Mouse (Mus musculus) splenic B cell, adult 2 months (primary cell): ENCODE measurements at regions not wholly inside any gene's neighbourhood (a gene's known extent, or its start where the extent isn't known, plus 50 kb on each side); places are given as distances from the start of the nearest gene placed in this dataset.

ENCODE experiments used
- DNase-seq: peaks from one replicate; pipeline ENCODE4 v3.0.0-alpha.2; 2011; ENCODE audit warnings: low read depth, low spot score
- H3K27me3 ChIP-seq: 2 replicates; pipeline ENCODE4 v1.6.1; 2012; ENCODE audit warnings: mild to moderate bottlenecking, low read length, moderate library complexity, mixed read lengths; ENCODE audit not compliant: control insufficient read depth, poor library complexity, insufficient read depth, severe bottlenecking
- H3K36me3 ChIP-seq: 2 replicates; pipeline ENCODE4 v1.6.1; 2012; ENCODE audit warnings: mild to moderate bottlenecking, low read length, moderate library complexity, mixed read lengths; ENCODE audit not compliant: control insufficient read depth, poor library complexity, insufficient read depth, severe bottlenecking

DNA sequence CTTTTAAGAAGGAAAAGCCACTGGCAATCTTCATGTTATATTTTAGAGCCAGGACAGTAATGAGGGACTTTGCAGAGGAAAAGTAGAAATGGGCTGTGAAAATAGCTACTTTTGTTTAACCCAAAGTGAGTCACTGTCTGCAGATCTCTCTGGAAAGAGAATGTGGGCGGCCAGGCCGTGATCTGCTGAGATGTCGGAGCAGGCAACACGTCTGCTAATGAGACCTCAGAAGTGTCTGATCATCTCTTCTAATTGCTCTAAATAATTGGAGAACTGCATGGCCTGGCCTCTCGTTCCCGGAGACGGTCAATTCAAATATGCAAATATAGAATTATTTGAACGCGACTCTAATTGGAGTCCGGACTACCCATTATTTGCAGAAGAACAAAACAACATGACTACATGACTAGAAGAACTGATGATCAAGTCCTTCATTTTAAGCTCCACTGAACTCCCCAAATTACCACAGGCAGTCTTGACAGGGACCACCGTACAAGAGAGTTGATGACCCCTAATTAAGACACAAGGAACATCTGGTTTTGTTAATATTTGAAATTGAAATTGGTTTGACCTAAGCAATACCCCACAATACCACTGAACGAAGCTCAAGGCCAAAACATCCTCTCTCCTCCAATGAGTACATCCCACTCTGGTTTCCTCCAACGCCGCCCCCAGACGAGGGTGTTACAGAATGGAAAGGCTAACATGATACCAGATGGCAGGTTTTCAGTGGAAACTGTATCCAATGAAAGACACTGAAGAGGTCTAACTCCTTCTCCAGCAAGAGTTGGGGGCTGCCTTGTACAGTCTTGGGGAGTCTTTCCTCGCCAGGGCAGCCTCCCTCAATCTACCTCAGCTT is 290.4 kb upstream of the Runx1 start:
- H3K27me3 ChIP-seq: no peaks in the 10 kb centered on the region
- no peaks in the 10 kb centered on the region for H3K36me3 ChIP-seq
- no peak for DNase-seq

GRCm38 (mm10) chr16:93110912-93111311 is 285.0 kb upstream of the Runx1 start:
- Histone ChIP-seq H3K27me3 (no peaks in the 10 kb centered on the region), H3K36me3 (no peaks in the 10 kb centered on the region)
- DNase-seq: no peak

GRCm38 (mm10) chr16:93110451-93110850 is 284.5 kb upstream of the Runx1 start:
- no peaks in the 10 kb centered on the region for H3K36me3 ChIP-seq
- no peak for DNase-seq
- H3K27me3 ChIP-seq: no peaks in the 10 kb centered on the region

DNA sequence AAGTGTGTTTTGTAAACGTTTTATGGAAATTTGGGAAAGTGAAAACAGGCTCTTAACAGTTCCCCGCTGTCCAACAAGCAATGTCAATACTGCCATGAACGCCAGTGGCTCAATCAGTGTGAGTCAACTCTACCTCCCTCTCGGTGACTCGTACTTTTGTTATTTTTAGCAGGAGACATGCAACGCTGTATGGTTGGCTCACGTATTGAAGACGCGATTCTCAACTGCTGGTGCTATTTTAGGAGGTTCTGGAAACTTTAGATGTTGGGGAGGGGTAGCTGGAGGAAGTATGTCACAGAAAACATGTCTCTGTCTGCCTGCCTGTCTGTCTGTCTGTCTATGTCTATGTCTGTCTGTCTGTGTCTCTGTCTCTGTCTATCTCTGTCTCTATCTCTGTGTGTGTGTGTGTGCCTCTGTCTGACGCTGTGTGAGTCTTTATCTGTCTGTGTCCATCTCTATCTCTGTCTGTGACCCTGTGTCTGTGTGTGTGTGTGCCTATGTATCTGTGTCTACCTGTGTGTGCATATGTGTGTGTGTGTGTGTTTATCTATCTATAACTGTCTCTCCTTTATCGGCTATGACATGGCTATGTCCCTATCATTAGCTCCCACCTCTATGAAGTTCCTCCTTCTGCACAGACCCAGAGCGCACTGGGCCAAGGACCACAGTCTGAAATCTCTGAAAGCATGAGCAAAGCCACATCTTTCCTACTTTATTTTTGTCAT is 283.9 kb upstream of the Runx1 start:
- no peaks in the 10 kb centered on the region for H3K36me3 ChIP-seq
- DNase-seq: no peak
- H3K27me3 ChIP-seq: no peaks in the 10 kb centered on the region

GRCm38 (mm10) chr16:93107524-93107845 is 281.5 kb upstream of the Runx1 start:
- no peak for DNase-seq
- no peaks in the 10 kb centered on the region for H3K36me3 ChIP-seq
- no peaks in the 10 kb centered on the region for H3K27me3 ChIP-seq

DNA sequence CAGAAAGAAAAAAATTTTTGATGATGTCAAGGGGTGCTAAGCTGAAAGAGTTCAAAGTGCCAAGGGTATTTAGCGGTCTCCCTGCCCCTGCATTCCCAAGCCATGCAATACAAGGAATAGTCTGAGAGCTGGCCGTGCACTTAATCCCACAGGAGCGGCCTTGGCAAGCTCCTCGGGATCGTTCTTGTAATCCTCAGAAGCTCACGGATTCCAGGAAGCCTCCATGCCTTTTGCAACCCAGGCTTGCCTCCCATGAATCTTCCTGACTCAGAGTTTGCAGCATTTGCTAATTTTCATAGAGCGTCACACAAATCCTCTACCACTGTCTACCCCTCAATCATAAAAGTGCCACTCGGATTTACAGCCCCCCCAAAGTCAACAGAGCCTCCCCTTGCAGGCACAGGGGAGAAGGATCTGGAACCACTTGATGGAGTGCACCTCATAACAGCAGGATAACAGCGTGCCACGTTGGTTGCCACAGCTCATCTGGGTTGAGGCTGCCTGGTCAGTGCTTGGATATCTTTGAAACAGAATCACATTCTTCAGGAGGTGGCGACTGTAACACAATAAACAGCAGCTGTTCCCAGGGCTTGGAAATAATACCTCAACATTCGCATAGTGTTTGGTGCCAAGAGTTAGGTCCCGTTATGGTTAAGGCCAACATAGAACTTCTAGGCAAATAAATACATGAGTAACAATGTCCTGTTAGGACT is 281.0 kb upstream of the Runx1 start:
- no peaks in the 10 kb centered on the region for H3K27me3 ChIP-seq
- no peak for DNase-seq
- H3K36me3 ChIP-seq: no peaks in the 10 kb centered on the region

DNA sequence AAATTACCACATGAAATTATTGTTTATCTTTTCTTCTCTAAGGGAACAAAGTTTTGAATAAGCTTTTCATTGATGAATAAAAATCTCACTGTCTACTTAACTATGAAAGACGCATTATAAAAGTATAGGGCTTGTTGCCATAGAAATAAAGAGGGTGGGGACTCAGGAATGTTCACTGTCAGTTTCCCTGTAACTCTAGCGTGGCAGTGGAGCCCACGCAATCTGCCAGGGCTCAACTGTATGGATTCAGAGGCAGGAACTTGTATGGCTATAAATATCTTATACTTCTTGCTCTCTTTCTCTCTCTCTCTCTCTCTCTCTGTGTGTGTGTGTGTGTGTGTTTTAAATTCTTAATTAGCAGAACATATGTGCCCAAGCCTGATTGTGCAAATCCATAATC is 276.2 kb upstream of the Runx1 start:
- Histone ChIP-seq H3K36me3 (no peaks in the 10 kb centered on the region), H3K27me3 (no peaks in the 10 kb centered on the region)
- no peak for DNase-seq

DNA sequence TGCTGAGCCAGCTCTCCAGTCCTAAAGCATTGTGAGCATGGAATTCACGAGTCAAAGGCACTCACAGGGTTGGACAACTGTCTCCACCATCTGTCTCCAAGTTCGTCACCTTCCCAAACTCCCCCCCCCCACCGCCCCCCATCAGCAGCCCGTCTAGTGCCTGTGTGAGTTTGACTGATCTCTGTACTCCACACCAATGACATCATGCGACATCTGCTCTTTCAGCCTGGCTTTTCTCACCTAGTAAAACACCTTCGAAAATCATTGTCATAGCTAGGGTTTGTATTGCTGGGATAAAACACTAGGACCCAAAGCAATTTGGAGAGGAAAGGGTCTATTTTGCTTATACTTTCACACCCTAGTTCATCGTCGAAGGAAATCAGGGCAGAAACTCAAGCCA is 272.1 kb upstream of the Runx1 start:
- H3K27me3 ChIP-seq: no peaks in the 10 kb centered on the region
- DNase-seq: no peak
- no peaks in the 10 kb centered on the region for H3K36me3 ChIP-seq

- H3K27me3 ChIP-seq: no peaks in the 10 kb centered on the region
- H3K36me3 ChIP-seq: no peaks in the 10 kb centered on the region
- DNase-seq: no peak
These were observed 270.2 kb upstream of the Runx1 start for GRCm38 (mm10) chr16:93096175-93096574.

DNA sequence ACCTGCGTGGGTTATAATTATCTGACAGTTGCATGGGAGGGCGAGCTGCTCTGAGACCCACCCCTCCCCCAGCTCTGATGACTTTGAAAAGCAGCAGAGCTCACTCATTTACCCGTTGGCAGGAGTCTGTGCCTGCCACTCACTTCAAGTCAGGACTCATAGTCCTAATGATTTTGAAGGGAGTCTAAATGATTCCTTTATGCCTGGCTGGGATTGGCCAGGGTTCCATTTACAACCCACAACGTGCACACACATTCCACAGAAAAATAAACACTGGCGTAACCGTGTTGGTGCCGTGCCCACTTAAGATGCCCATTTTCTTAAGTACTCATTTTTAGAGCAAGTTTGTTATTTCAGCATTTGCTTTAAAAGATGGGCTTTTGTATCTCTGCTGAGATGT is 266.8 kb upstream of the Runx1 start:
- no peak for DNase-seq
- no peaks in the 10 kb centered on the region for H3K27me3 ChIP-seq
- no peaks in the 10 kb centered on the region for H3K36me3 ChIP-seq

GRCm38 (mm10) chr16:93085227-93085883 is 259.4 kb upstream of the Runx1 start:
- no peaks in the 10 kb centered on the region for H3K36me3 ChIP-seq
- H3K27me3 ChIP-seq: no peaks in the 10 kb centered on the region
- DNase-seq: no peak

DNA sequence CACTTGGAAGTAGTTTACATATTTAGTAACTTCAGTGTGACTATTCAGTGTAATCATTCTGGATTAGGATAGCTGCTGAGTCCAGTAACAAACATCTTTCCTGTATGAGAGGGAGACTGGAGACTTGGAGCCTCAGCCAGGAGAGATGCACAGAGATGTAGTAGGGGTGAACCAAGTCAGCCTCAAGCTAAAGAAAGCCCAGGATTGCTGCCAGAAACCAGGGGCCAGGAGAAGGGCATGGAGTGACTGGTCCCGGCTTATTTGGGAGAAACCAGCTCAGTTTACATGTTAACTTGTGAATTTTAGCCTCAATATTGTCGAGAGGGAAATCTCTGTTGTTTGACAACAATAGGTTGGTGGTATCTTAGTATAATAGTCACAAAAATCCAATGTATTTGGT is 257.8 kb upstream of the Runx1 start:
- H3K36me3 ChIP-seq: no peaks in the 10 kb centered on the region
- no peaks in the 10 kb centered on the region for H3K27me3 ChIP-seq
- no peak for DNase-seq

DNA sequence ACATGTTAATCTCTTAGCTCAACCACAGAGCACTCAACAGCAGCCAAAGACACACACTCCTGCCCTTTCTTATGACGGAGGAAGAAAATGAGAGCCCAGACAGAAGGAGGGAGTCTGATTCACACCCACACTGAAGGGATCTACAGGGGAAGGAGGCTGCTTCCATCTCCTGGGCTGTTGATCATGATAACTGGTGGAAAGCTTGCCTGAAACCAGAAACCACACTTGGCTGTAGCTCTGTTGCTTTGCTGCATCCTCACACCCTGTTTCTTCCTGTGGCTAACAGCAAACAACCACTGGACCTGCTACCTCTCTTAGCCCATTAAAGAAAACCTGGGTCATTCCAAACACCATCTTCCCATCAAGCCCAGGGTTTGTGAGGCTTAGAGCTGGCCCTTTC is 257.2 kb upstream of the Runx1 start:
- DNase-seq: no peak
- no peaks in the 10 kb centered on the region for H3K36me3 ChIP-seq
- H3K27me3 ChIP-seq: no peaks in the 10 kb centered on the region

GRCm38 (mm10) chr16:93081533-93081932 is 255.6 kb upstream of the Runx1 start:
- no peaks in the 10 kb centered on the region for H3K27me3 ChIP-seq
- peak; percentile 18 for DNase-seq
- H3K36me3 ChIP-seq: no peaks in the 10 kb centered on the region
